Mouse (Mus musculus) MEL (cell line): ENCODE results near the gene Radil. TPM values are rescaled to one million over a fixed set of nuclear protein-coding genes. Genes with fewer than 3 reads are reported as not detected.

ENCODE experiments used
- DNase-seq: peaks from one replicate; pipeline ENCODE4 v3.0.0; 2011; ENCODE audit warnings: low read depth, low spot score
- H3K27ac ChIP-seq: 2 replicates; pipeline ENCODE4 v1.5.1; 2012; ENCODE audit warnings: low read depth, mild to moderate bottlenecking, control low read depth, low read length, moderate library complexity; ENCODE audit not compliant: control insufficient read depth
- H3K27me3 ChIP-seq, 2 experiments: fragments of 150-350 bp in 1 of 2; sonication (generic) in 1 of 2; 2 replicates each; pipeline ENCODE4 v1.6.1; 2012; ENCODE audit warnings: low read length in 2 of 2, mild to moderate bottlenecking in 2 of 2, improper control_type of control experiment in 1 of 2, moderate library complexity in 1 of 2; ENCODE audit not compliant: insufficient read depth in 2 of 2, control insufficient read depth in 1 of 2
- H3K36me3 ChIP-seq, 2 experiments: 2 replicates each; pipeline ENCODE4 v1.6.1; 2012 to 2014; ENCODE audit warnings: low read length in 2 of 2, improper control_type of control experiment in 1 of 2, inconsistent platforms in 1 of 2, mild to moderate bottlenecking in 1 of 2; ENCODE audit not compliant: insufficient read depth in 2 of 2, control insufficient read depth in 1 of 2
- H3K4me1 ChIP-seq, 2 experiments: fragments of 150-350 bp in 1 of 2; sonication (generic) in 1 of 2; 2 replicates each; pipeline ENCODE4 v1.6.1; 2012; ENCODE audit warnings: low read length in 2 of 2, improper control_type of control experiment in 1 of 2, mild to moderate bottlenecking in 1 of 2; ENCODE audit not compliant: insufficient read depth in 2 of 2, control insufficient read depth in 1 of 2
- H3K4me3 ChIP-seq, 2 experiments: fragments of 150-350 bp in 1 of 2; sonication (generic) in 1 of 2; 2 replicates each; pipeline ENCODE4 v1.5.1; 2012; ENCODE audit warnings: low read depth in 2 of 2, low read length in 2 of 2, mild to moderate bottlenecking in 2 of 2, moderate library complexity in 2 of 2, control low read depth in 1 of 2, improper control_type of control experiment in 1 of 2; ENCODE audit not compliant: control insufficient read depth in 1 of 2, insufficient read depth in 1 of 2
- H3K79me2 ChIP-seq: 2 replicates; pipeline ENCODE4 v1.6.1; 2012; ENCODE audit warnings: mild to moderate bottlenecking, low read length, moderate library complexity; ENCODE audit not compliant: control insufficient read depth, poor library complexity, insufficient read depth
- H3K9ac ChIP-seq: 2 replicates; pipeline ENCODE4 v1.6.1; 2012; ENCODE audit warnings: low read depth, mild to moderate bottlenecking, control low read depth, low read length, moderate library complexity; ENCODE audit not compliant: control insufficient read depth, poor library complexity, severe bottlenecking
- H3K9me3 ChIP-seq: fragments of 150-350 bp; sonication (generic); replicated peaks from 2 replicates; pipeline ENCODE4 v1.6.1; 2012; ENCODE audit warnings: mild to moderate bottlenecking, low read length, improper control_type of control experiment, moderate library complexity; ENCODE audit not compliant: insufficient read depth
- BHLHE40 ChIP-seq: IDR thresholded peaks from 2 replicates; pipeline ENCODE4 v1.6.1; 2012; ENCODE audit warnings: low read depth, mild to moderate bottlenecking, inconsistent platforms, low read length, improper control_type of control experiment, borderline replicate concordance
- CTCF ChIP-seq, 3 experiments: IDR thresholded peaks in 2 of 3; conservative IDR thresholded peaks in 1 of 3; 2 replicates each; pipeline ENCODE4 v1.5.1; 2011 to 2012; ENCODE audit warnings: low read length in 3 of 3, low read depth in 2 of 3, mild to moderate bottlenecking in 2 of 3, improper control_type of control experiment in 1 of 3, inconsistent platforms in 1 of 3, mixed read lengths in 1 of 3, moderate library complexity in 1 of 3; ENCODE audit not compliant: control insufficient read depth in 1 of 3, insufficient read depth in 1 of 3, poor library complexity in 1 of 3, severe bottlenecking in 1 of 3
- E2F4 ChIP-seq: IDR thresholded peaks from 2 replicates; pipeline ENCODE4 v1.6.1; 2011; ENCODE audit warnings: low read depth, low read length, improper control_type of control experiment, borderline replicate concordance
- ELF1 ChIP-seq: IDR thresholded peaks from 2 replicates; pipeline ENCODE4 v1.6.1; 2014; ENCODE audit warnings: low read depth, mild to moderate bottlenecking, inconsistent platforms, low read length, improper control_type of control experiment, moderate library complexity
- EP300 ChIP-seq, 2 experiments: IDR thresholded peaks; 2 replicates each; pipeline ENCODE4 v1.6.1; 2011; ENCODE audit warnings: improper control_type of control experiment in 2 of 2, low read length in 2 of 2, low read depth in 1 of 2, mild to moderate bottlenecking in 1 of 2
- ETS1 ChIP-seq: IDR thresholded peaks from 2 replicates; pipeline ENCODE4 v1.6.1; 2012; ENCODE audit warnings: low read depth, mild to moderate bottlenecking, inconsistent platforms, low read length, improper control_type of control experiment, moderate library complexity
- GABPA ChIP-seq: IDR thresholded peaks from 2 replicates; pipeline ENCODE4 v1.6.1; 2012; ENCODE audit warnings: low read depth, mild to moderate bottlenecking, inconsistent platforms, low read length, improper control_type of control experiment, moderate library complexity
- GATA1 ChIP-seq: IDR thresholded peaks from 2 replicates; pipeline ENCODE4 v1.6.1; 2011; ENCODE audit warnings: low read depth, low read length, improper control_type of control experiment
- HCFC1 ChIP-seq: IDR thresholded peaks from 2 replicates; pipeline ENCODE4 v1.6.1; 2012; ENCODE audit warnings: low read depth, mild to moderate bottlenecking, inconsistent platforms, low read length, improper control_type of control experiment, moderate library complexity
- JUND ChIP-seq: IDR thresholded peaks from 2 replicates; pipeline ENCODE4 v1.6.1; 2011; ENCODE audit warnings: low read depth, mild to moderate bottlenecking, improper control_type of control experiment, low read length
- MAFK ChIP-seq: IDR thresholded peaks from 2 replicates; pipeline ENCODE4 v1.6.1; 2011; ENCODE audit warnings: low read depth, mild to moderate bottlenecking, low read length, improper control_type of control experiment, borderline replicate concordance
- NELFE ChIP-seq: IDR thresholded peaks from 2 replicates; pipeline ENCODE4 v1.6.1; 2011; ENCODE audit warnings: low read depth, low read length, improper control_type of control experiment
- NRF1 ChIP-seq: IDR thresholded peaks from 2 replicates; pipeline ENCODE4 v1.6.1; 2014; ENCODE audit warnings: low read depth, mild to moderate bottlenecking, inconsistent platforms, low read length, improper control_type of control experiment, moderate library complexity; ENCODE audit not compliant: poor library complexity, insufficient read depth, severe bottlenecking
- POLR2AphosphoS2 ChIP-seq: IDR thresholded peaks from 2 replicates; pipeline ENCODE4 v1.6.1; 2011; ENCODE audit warnings: low read length, improper control_type of control experiment
- RCOR1 ChIP-seq: IDR thresholded peaks from 2 replicates; pipeline ENCODE4 v1.6.1; 2012; ENCODE audit warnings: low read depth, mild to moderate bottlenecking, inconsistent platforms, low read length, improper control_type of control experiment
- SIN3A ChIP-seq: IDR thresholded peaks from 2 replicates; pipeline ENCODE4 v1.6.1; 2012; ENCODE audit warnings: low read length, improper control_type of control experiment, inconsistent platforms
- TAL1 ChIP-seq: IDR thresholded peaks from 2 replicates; pipeline ENCODE4 v1.6.1; 2012; ENCODE audit warnings: mild to moderate bottlenecking, inconsistent platforms, low read length, moderate library complexity, mixed read lengths
- TBP ChIP-seq: IDR thresholded peaks from 2 replicates; pipeline ENCODE4 v1.8.0; 2011; ENCODE audit warnings: low read depth, low read length, improper control_type of control experiment
- TCF12 ChIP-seq: IDR thresholded peaks from 2 replicates; pipeline ENCODE4 v1.6.1; 2014; ENCODE audit warnings: low read depth, mild to moderate bottlenecking, inconsistent platforms, low read length, improper control_type of control experiment, moderate library complexity
- ZNF384 ChIP-seq: IDR thresholded peaks from 2 replicates; pipeline ENCODE4 v1.6.1; 2012; ENCODE audit warnings: low read depth, mild to moderate bottlenecking, inconsistent platforms, low read length, improper control_type of control experiment
- polyA plus RNA-seq, 2 experiments: library from polyadenylated mRNA; stranded (reverse) in 1 of 2; unstranded in 1 of 2; fragments of >175 nt in 1 of 2; fragments of >200 nt in 1 of 2; gene quantifications; 2 replicates each; pipeline versions ENCODE4 v1.2.1 to v1.2.4; 2012; ENCODE audit warnings: low replicate concordance in 2 of 2, low read depth in 1 of 2; ENCODE audit not compliant: insufficient read length in 2 of 2, insufficient read depth in 1 of 2, missing spikeins in 1 of 2
- total RNA-seq: library from RNA; depleted of rRNA; stranded (reverse); fragments of 300-350 nt; gene quantifications from 2 replicates; pipeline ENCODE4 v1.2.3, GENCODE M21; 2012

The Radil gene
- total and polyA plus RNA-seq, 3 experiments, result 0.07 to 0.27 TPM; not detected in 1

- TF ChIP-seq RCOR1 (no peak), CTCF (IDR thresholded peaks at IDR 0.05 in 2 of 3, conservative IDR thresholded peaks at IDR 0.05 in 1 of 3; ENCODE audit: control insufficient read depth in 1 of 3, insufficient read depth in 1 of 3, low read depth in 2 of 3, low read length in 3 of 3, poor library complexity in 1 of 3, severe bottlenecking in 1 of 3) (peak; percentile 20 to 37 (median 28); a peak in 5 of 6 replicates), JUND (no peak), NELFE (no peak), ELF1 (no peak), MAFK (no peak)
- no peaks in the 10 kb centered on the region for H3K79me2 ChIP-seq
- H3K4me1 ChIP-seq, result peaks cover 0 to 7% of the 10 kb centered on the region in 2 experiments; a peak in 1 of 4 replicates
- H3K9ac ChIP-seq, result no peak overlapping the region
- DNase-seq, result peak; percentile 16
- H3K36me3 ChIP-seq, result no peaks in the 10 kb centered on the region
- H3K27me3 ChIP-seq, result no peaks in the 10 kb centered on the region
- no peak overlapping the region for H3K4me3 ChIP-seq
- no peaks in the 10 kb centered on the region for H3K9me3 ChIP-seq
- no peak overlapping the region for H3K27ac ChIP-seq
These were observed 27.3 kb upstream of the Radil start for GRCm38 (mm10) chr5:142578192-142578591.

GRCm38 (mm10) chr5:142576832-142577231, 25.9 kb upstream of the Radil start:
- H3K27me3 ChIP-seq, result no peaks in the 10 kb centered on the region

GRCm38 (mm10) chr5:142574323-142575057, 23.6 kb upstream of the Radil start:
- H3K27me3 ChIP-seq, result no peaks in the 10 kb centered on the region; a peak in 1 of 4 replicates
- no peaks in the 10 kb centered on the region for H3K36me3 ChIP-seq
- no peak overlapping the region for H3K9ac ChIP-seq
- DNase-seq, result no peak
- TF ChIP-seq ZNF384 (0 out of 2 replicates have a peak, but pooled peaks have one; percentile 20), E2F4 (no peak), SIN3A (no peak)
- peaks cover 0 to 7% of the 10 kb centered on the region in 2 experiments; a peak in 1 of 4 replicates for H3K4me1 ChIP-seq
- no peaks in the 10 kb centered on the region for H3K79me2 ChIP-seq
- H3K4me3 ChIP-seq, result no peak overlapping the region
- H3K27ac ChIP-seq, result no peak overlapping the region
- H3K9me3 ChIP-seq, result no peaks in the 10 kb centered on the region

More at GRCm38 (mm10) chr5:142576832-142577231, 25.9 kb upstream of the Radil start:
- Histone ChIP-seq H3K9ac (no peak overlapping the region), H3K4me3 (no peak overlapping the region), H3K36me3 (no peaks in the 10 kb centered on the region), H3K79me2 (no peaks in the 10 kb centered on the region), H3K27ac (no peak overlapping the region), H3K4me1 (peaks cover 0 to 7% of the 10 kb centered on the region in 2 experiments; a peak in 1 of 4 replicates), H3K9me3 (no peaks in the 10 kb centered on the region)
- TF ChIP-seq POLR2AphosphoS2, result no peak
- no peak for TF ChIP-seq TAL1
- TF ChIP-seq NRF1, result no peak
- peak; percentile 55; the same call in 1 of the 2 replicates for TF ChIP-seq TCF12
- no peak for TF ChIP-seq HCFC1
- peak; percentile 75 for TF ChIP-seq ETS1
- TF ChIP-seq GATA1, result peak; percentile 52; the same call in 1 of the 2 replicates
- no peak for TF ChIP-seq GABPA
- TF ChIP-seq EP300 (IDR thresholded peaks at IDR 0.05; ENCODE audit: low read depth in 1 of 2, low read length in 2 of 2), result peak in 1 of 2 experiments; percentile 24; a peak in 1 of 4 replicates
- no peak for TF ChIP-seq TBP
- no peak for TF ChIP-seq ELF1
- no peak for TF ChIP-seq ZNF384
- peak; percentile 90 for TF ChIP-seq BHLHE40
- peak; percentile 19 for DNase-seq
